Mouse (Mus musculus) frontal cortex, postnatal 10 days (tissue): ENCODE results near the gene Zfp27.
"Not testable (repeated sequence)": the region's sequence is repeated elsewhere in the genome, so short reads cannot be mapped to it uniquely, and the experiment has no call there.

Experiments used
- DNase-seq, 2 experiments: peaks; one replicate each; pipeline ENCODE4 v3.0.0; 2022; ENCODE audit warnings: low spot score in 2 of 2, mixed read lengths in 1 of 2

The Zfp27 gene

GRCm38 (mm10) chr7:29890501-29890900, 15.9 kb downstream of the Zfp27 start:
- DNase-seq: no peak

DNA sequence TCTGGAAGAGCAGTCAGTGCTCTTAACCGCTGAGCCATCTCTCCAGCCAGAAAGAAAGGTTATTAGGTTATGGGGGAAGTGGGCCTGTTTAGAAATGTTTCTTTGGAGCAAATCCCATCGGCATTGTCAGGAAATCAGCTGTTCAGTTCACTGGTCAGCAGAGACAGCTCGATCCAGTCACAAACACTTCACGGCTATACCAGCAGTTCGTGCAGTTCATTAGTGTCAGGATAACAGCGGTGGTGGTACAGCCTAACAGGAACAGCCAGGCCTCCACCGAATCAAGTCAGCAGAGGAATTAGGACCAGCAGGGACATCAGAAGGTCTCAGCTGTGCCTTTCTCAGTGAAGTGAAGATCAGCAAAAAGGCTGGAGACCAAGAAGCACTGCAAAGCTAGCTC, 25.5 kb downstream of the Zfp27 start:
- no peak for DNase-seq

DNA sequence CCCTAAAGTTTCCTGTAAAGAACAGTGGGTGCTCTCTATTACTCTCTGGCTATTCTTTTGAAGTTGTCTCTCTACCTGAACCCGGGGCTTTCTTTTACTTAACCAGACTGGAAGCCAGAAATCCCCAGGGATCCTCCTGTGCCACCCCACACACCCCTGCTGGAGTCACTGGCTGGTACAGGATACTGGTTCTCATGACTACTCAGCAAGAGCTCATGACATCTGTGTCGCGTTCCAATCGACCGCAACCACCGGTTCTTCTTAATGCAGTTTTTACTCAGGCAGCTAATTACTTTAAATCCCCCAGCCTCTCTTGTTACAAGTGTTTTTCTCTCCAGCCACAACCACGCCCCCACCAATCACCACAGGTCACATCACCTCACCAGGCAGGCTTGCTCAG, 26.3 kb downstream of the Zfp27 start:
- DNase-seq: no peak

GRCm38 (mm10) chr7:29877561-29877960, 28.8 kb downstream of the Zfp27 start:
- DNase-seq: not testable (repeated sequence)

GRCm38 (mm10) chr7:29874256-29874655, 32.1 kb downstream of the Zfp27 start:
- no peak for DNase-seq

DNA sequence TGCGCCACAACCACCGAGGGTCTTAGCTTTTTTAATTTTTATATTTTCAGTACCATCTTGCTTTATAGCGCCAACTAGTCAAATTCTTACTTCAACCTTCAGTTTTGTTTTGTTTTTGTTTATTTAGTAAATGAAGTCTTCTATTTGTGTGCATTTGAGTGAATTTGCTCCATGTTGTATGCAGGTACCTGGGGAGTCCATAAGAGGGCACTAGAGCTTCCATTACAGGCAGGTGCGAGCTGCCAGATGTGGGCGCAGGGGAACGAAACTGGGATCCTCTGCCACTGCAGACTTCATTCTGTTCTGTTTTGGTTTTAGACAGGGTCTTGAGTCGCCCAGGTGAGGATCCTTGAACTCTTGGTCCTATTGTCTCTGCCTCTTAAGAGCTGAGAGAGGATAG, 44.7 kb downstream of the Zfp27 start:
- no peak for DNase-seq

- DNase-seq: peak; percentile 80 to 88
These were observed 46.5 kb downstream of the Zfp27 start, which contains the start of gene Zfp420 for GRCm38 (mm10) chr7:29859532-29860517. Gene Zfp420, plus strand, starts transcription at chr7:29859979.

DNA sequence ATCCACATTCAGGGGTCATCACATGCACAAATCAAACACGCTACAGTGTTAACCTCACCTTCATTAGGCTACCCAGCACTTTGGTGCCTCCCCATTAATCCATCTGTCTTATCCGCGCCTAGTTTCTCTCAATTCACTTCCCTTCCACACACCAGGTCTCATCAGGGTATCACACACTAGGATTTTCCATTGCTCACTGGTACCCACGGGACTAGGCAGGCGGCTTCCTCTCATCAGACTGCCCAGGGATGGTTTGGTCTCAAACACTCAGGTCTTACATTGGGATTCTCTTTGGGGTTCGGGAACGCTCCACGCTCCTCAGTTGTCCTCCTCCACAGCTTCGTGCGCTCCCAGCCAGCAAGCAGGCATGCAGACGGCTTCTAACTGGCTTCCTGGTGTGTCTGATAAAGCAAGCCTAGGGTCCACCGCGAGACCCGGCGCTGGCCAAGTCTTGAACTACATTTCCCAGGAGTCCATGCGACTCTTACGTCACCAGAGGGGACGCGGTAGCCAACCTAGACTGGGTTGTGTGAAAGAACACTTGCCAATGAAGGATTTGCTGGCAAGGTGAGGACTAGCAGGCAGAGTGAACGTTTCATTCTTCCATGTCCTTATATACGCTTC, 53.0 kb downstream of the Zfp27 start, which contains the start of gene Zfp940:
Gene Zfp940 (minus strand): TSS at position 451 of the 624 bp plus-strand sequence.
- DNase-seq: peak; percentile 83 to 86

GRCm38 (mm10) chr7:29852831-29853218, 53.5 kb downstream of the Zfp27 start:
- DNase-seq: no peak

GRCm38 (mm10) chr7:29844616-29845015, 61.8 kb downstream of the Zfp27 start:
- DNase-seq: no peak
